Mouse (Mus musculus) kidney, adult 9 months (tissue): Measurements from ENCODE around the gene Dtd1.

ENCODE experiments used
- DNase-seq: peaks from one replicate; pipeline ENCODE4 v3.0.0; 2022

Dtd1 gene

DNA sequence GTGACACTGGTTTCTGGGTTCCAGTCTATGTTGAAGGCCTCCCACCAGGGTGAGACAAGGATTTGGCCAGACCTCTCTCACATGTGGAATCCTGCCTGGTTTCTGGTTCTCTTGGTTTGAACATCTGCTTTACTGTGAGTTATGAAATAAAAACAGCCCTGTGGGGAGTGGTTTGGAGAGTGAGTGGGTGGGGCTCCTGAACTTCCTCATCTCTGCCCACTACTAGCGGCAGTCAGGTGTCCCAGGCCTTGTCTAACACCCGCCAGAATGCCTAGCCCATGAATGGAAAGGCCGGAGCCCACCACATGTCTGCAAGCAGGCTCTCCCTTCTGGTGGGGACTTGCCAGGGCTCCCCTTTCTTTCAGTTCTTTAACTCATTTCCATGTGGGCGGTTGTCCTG, 42.3 kb downstream of the Dtd1 start:
- no peak for DNase-seq

DNA sequence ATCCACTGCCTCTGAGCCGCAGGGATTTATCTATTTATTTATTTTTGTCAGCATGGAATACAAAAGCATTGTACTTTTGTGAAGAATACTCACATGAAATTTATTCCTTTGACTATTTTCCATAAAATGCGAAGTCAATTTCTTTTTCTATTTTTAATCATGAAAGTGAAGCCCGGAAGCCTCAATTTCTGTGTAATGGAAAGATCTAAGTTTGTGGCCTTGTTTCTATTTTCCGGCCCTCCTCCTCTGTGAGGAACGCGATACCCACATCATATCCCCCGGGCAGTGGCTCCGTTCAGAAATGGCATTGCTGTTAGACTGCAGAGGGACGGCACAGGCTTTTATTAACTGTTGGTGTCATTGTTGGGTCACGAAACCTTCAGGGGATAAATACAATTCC, 46.7 kb downstream of the Dtd1 start:
- no peak for DNase-seq

DNA sequence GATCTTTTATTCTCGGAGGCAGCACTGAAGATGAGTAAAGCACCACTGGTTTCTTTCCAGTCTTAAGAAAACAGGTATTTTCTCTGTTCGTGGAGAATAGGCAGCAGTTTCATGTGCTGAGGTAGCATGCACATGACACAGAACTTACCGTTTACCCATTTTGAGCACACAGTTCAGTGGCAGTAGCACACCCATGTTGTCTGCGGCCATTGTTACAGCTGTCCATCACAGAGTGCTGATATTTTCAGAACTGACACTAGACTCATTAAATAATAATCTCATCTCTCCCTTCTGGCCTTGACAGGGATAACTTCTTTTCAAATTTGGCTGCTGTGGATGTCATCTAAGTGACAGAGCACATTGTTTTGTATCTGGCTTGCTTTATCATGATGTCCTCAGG, 47.5 kb downstream of the Dtd1 start:
- DNase-seq = no peak

DNA sequence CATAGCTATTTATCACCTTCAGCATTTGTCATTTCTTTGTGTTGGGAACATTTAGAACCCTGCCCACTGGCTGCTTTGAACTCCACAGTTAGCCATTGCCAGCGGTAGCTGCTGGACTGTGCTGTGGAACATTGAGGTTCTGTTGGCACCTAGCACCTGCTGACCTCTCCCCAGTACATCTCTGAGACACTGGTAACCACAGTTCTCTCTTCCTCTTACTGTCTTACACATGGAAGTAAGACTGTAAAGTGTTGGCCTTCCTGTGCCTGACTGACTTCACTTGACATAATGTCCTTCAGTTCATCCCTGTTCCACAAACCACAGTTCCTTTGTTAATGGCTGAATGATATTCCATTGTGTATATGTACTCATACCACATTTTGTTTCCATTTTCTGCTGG, 50.3 kb downstream of the Dtd1 start:
- DNase-seq = no peak

DNA sequence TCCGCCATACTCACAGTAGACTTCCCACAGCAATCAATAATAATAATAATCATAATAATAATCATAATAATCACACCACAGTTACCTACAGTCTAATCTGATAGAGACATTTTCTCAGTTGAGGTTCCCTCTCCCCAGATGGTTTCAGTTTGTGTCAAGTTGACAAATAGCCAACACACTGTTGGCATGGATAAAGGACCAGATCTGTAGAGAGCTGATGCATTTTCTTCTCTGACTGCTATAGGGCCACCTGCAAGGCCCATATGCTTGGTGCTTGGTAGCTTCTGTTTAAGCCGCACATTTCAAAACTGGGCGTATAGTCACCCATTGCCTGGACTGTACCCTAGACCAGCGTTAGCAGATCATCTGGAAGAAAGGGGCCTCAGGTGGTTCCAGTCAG, 53.1 kb downstream of the Dtd1 start:
- no peak for DNase-seq

DNA sequence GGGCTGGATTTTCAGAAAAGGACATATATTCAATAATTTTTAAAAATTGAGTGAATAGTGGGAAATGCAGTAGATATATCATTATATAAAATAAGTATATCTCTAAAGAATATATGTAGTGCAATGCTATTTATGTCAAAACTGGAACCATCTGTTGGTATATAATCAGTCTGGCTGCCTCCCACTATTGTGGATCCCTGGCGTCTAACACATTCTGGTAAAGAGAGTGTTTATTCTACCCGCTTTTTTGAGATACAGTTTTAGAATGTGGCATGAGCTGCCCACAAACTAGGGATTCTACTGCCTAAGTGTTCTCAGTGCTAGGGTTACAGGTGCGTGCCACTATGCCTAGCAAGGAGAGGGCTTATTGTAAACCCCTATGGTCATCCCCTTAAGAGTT, 55.6 kb downstream of the Dtd1 start:
- DNase-seq = no peak

DNA sequence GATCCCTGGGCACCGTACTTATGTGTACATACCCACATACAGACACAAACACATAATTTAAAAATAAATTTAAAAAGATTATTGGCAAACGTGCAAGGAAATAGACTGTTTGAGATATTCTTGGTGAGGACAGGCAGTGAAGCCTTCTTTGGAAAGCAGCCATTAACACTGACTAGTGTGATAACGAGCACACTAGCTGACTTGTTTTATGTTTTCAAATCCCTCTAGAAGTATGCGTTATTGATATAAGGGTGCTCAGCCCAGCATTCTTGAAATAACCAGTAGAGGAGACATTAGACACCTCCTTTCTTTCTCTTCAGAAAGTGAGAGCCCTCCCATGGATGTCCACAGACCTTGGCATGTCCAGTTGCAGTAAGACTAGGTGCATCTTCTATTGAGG, 68.8 kb downstream of the Dtd1 start:
- no peak for DNase-seq

DNA sequence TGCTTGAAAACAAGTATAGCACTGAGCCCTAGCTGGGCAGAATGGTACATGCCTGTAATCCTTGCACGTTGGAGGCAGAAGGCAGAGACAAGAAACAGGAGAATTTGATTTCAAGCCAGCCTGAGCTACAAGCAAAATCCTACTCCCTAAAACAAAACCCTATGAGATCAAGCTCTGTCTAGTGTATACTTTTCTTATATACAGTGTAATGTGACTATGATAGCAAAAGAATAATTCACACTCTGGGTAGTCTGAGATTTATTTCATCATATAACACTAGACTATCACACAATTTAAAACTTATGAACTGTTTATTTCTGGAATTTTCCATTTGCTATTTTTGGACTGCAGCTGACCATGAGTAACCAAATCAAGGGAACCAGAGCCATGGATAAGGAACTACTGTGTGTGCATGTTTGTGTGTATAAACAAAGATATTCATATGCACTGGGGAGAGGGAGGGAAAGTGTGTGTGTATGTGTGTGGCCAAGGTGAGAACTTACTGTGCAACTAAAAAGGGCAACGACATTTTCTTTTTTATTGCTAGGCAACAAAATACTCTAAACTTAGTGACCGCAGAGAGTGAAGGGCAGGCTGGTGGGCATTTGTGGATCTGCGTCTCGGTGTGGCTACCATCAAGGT, 70.7 kb downstream of the Dtd1 start:
- no peak for DNase-seq

DNA sequence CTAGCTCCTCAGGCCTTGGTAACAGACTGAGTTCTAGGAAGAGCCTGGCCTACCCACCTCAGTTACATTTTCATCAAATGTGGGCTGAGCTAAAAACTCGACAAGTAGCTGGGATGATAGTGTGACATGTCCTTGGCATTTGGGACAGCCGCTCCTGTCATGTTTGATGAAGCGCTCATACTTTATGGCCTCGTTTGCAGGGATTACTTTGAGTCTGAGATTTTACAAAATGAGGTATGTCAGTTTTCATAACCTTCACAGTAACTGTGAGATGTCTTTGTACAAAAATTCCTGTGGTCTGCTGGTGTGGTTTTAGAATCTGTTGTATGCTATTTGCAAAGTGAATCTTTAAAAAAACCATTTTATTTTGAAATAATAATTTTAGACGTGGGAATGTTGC, 72.7 kb downstream of the Dtd1 start:
- DNase-seq = no peak

DNA sequence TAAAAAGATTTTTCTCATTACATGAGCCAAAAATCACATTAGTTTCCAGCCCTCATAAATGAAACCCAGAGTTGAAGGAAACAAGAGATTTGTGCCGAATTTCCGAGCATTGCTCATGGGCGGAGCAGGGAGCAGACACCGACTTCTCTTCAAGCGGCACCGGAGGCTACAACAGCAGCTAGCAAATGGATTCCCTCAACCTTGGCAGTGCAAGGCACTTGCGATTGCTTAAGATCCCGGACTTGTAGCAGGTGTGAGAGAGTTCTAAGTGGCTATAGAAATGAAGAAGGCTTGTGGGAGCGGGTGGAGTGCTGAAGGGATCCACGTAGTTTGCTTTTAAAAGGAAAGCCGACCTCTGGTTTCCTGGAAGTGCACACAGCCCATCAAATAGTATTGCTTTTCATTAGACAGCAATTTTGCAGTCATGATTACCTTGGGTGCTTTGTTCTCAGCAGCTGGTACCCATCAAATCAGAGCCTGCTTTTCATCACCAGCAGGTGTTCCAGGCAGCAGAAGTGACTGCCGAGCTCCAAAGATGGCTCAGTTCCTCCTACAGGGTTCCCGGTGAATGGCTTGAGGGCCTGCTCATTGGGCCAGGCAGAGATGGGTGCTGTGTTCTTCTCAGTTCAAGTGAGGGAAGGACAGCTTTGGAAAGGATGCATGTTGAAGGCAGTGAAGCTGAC, 77.0 kb downstream of the Dtd1 start:
- DNase-seq = no peak

DNA sequence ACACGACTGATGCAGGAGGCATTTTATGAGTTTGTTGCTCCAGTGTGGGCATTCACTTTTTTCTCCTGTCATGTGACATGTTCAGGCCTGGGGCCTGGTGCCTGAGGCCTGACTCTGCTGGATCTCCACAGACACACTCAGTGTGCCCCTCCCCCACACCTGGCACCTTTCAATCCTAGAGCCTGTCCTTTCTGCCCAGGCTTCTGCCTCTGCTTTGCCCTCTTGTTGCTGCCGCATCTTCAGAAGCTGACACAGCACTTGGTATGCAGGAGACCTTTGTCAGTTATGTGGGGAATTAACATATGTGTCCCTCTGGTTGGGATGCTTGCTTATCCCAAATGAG, 77.5 kb downstream of the Dtd1 start:
- no peak for DNase-seq

DNA sequence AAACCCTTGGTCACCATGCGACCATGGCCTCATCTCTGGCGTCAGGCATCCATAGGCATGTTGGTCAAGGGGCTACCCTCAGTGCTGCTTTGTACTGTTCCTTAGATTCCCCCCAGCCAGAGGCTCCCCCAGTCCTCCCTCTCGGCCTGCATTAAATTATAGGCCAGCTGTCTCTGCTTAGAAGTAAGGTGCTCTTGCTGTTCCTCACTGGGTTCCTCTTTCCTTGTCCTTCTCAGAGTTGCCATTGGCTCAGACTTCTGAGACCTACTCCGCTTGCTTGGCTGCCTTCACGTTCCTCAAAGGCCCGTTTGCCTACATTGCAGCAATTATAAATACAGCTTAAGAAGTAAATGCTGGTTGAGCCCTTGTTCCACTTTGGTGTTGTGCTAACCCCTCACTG, 79.1 kb downstream of the Dtd1 start:
- no peak for DNase-seq

DNA sequence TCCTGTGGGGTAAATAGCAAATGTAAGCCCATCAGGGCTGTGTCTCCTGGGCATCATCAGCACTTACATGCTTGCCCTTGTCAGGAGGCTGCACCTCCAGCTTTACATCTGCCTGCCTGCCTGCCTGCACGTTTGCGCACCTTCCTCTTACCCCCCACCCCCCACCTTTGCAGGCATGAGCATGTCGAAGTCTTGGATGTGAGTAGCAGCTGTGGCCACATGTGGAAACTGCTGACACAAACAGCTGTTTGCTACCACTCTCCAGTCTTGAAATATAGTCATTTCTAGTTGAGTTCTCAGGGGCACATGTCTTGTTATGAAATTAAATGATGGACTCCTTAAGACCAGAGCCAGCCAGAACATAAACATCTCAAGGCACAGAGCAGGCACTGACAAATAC, 79.7 kb downstream of the Dtd1 start:
- no peak for DNase-seq

DNA sequence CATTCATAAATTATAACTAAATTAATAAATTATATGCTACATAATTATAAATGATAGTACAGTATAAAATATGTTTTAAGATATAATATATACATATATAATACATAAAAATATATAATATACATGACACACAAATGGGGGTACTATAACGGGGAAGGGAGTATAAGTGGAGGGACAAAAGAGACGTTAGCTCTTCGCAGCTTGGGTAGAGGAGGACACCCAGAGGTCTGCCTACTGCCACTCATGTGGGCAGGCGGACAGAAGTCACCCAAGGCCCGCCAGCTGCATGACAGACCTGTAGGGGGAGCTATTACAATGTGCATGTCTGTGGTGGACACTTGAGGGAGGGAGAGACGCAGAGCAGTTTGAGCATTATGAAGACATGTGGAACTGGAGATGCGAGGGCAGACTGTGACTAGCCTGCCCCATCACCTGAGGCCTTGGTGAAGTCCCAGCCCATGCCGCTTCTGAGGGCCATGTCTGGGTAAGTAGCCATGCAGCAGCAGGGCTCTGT, 92.6 kb downstream of the Dtd1 start:
- peak; percentile 11 for DNase-seq

DNA sequence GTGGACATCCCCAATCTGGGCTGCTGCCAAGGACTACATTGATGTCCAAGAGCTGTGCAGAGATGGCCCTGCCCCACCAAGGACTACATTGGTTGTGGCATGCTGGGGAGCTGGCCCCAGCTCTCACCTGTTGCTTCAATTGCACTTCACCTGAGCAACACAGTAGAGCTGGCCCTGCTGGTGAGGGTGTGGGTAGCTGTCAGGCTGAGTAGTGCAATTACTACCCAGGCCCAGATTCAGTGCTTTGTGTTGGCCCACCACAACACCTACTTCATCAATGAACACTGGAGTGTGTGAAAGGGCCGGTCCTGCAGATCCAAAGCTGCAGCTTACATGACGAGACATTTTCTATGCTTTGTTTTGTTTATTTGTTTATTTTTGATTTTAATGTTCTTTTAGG, 93.1 kb downstream of the Dtd1 start:
- DNase-seq = no peak

DNA sequence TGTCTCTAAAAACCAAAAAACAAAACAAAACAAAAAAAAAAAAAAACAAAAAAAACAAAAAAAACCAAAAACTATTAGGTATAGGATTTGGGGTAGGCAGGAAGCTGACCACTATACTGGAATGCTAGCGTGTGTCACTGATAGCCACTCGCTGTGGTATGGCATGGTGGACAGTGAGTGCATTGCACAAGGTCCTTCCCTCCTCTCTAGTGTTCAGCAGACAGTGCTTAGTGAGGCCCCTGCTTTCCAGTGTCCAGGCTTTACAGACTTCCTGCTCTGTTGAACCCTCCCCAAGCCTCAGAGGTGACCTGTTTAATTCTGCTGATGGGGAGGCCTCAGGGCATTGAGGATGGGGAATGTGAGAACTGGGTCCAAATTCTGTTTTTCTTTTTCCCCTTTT, 95.2 kb downstream of the Dtd1 start:
- no peak for DNase-seq

DNA sequence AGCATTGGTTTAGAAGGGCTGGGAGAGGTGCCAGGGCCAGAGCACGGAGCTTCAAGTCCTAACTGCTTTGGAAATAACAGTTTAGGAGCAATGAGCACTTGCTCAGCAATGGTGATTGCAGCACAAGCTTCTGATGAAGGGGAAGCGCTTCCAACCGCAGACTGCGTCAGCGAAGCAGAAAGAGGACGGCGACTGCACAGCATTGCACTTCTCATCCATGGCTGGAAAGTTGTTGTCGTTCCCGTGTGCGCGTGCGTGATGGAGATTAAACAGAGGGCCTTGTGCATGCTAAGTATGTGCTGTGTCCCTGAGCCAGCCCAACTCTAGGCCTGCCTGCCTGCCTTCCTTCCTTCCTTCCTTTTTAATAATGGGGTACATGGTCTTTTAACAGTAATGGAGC, 98.3 kb downstream of the Dtd1 start:
- no peak for DNase-seq

DNA sequence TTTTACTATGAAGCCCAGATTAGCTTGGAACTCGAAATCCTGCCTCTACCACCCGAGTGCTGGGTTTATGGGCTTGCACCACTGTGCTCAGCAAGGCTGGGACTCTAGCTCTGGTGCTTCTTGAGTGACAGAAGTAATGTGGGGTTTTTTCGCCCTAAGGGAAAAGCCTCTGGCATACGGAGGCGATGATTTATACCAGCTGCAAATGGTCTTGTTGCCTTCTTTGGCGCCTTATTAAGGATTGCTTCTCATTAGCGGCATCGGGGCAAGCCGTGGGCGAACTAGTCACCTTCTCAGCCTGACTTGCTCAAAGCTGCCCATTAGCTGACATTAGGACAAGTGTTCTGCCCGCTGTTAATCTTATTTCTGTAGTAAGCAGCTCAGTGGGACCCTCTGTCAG, 100.9 kb downstream of the Dtd1 start:
- DNase-seq = no peak

DNA sequence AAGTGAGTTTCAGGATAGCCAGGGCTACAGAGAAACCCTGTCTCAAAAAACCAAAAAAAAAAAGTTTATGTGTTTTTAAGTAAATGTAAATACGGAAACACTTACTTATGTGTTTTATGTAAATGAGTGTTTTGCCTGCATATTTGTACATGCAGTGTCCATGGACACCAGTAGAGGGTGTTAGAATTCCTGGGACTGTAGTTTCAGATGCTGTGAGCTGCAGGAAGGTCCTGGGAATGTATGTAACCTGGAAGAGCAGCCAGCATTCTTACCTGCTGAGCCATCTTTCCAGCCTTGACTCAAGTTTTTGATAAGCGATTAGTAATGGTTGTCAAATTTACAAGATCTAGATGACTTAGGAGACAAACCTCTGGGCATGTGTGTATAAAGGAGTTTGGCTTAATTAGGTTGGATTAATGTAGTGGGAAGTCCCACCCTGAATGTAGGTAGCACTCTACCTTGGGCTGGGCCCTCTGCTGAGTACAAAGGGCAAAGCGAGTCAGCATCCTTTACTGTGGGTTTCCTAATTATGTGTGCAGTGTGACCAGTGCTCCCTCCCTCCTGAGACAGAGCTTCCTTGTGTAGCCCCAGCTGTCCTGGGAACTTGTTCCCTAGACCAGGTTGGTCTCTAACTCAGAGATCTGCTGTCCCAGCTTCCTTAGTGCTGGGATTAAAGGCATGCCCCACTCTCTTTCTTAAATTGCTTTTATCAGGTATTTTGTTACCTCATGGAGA, 101.9 kb downstream of the Dtd1 start:
- DNase-seq = no peak

DNA sequence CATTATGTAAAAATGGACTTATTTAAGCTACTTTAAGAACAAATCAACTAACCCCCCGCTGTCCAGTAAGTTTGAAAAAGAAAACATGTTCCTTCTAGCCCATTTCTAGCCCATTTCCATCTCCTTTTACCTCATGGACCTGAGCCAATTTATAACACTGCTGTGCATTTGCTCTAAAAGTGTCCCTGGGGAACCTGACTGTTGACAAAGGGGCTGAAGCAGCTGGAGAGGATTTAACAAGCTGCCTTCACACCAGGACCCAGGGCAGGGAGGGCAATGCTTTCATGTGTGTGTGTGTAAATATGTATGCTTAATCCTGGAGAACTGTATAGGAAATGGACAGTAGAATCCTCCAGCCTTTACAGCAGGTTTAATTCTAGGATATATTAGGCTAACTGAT, 109.6 kb downstream of the Dtd1 start:
- no peak for DNase-seq

DNA sequence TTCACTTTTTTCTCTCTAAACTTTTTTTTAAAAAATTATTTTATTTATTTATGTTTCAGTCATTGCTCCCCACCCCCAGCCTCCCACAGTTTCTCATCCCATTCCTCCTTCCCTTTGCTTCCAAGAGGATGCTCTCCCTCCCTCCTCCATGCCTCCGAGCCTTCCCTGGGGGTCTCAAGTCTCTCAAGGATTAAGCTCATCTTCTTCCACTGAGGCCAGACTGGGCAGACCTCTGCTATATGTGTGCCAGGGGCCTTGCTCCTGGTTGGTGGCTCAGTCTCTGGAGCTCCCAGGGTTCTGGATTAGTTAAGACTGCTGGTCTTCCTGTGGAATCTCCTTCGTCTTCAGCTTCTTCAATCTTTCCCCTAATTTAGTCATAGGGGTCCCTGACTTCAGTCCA, 110.0 kb downstream of the Dtd1 start:
- DNase-seq = no peak

DNA sequence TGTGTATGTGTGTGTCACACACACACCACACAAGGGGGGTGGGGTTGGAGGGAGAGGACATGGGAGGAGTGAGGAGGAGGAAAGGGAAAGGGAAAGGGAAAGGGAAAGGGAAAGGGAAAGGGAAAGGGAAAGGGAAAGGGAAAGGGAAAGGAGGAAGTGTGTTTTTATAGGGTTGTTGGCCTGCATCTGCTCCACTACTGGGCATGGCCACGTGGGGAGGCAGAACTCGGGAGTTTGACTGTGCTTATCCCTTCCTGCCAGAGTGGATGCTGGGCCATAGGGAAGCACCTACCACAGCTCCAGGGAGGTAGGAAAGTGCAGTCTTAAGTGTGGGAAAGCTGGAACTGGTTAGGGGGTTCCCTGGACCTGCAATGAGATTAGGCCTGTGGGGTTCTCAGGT, 114.9 kb downstream of the Dtd1 start:
- DNase-seq = no peak

DNA sequence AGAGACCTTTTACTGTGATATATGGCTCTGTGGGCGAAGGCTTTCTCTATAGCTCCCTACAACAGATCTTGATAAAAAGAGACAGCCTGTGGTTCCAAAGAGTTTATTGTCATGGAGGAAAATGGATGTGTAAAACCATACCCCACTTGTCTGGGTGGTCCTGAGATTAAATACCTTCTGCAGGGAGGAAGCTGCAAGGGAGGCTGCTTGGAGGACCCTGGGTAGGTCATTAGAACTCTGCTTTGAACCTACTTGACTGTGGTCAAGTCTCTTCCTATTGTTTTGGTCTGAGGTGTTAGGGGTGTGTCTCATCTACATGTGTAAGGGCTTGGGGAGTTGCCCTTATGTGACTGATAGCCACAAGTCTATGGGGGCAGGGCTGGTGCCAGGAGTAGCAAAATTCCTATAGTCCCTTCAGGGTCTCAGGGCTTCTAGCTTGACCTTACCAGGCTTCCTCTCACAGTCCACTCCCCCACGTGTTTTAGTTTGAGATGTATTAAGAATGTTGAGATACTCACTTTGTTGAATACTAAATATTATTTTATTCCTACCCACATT, 115.6 kb downstream of the Dtd1 start:
- no peak for DNase-seq

DNA sequence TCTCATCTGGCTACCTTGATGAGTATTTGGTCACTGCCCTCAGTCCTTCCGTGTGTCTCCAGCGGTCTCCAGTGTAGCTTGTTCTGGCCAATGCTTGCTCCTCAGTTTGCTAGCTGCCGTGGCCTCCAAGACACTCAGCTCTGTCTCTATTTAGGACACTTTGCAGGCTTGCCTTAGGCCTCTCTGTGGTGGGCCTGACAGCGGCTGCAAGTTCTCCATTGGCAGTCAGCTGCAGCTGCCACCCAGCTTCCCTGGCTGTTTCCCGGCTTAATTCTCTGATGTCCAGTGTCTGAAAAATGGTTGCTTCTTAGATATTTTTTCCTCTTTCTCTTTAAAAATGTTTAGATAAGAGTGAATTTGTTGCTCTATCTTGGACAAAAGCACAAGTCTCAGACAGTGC, 116.6 kb downstream of the Dtd1 start:
- DNase-seq = no peak
